Mouse (Mus musculus) left cerebral cortex, postnatal 4 days (tissue): ENCODE results near the gene Prn. TPM values are rescaled to one million over a fixed set of nuclear protein-coding genes. Genes with fewer than 3 reads are reported as not detected.

Experiments used
- DNase-seq: peaks from one replicate; pipeline ENCODE4 v3.0.0-alpha.2; 2022
- intact Hi-C: fragments of 180-260 bp; cut with DNase I; formaldehyde crosslinking; loops from one replicate; pipeline ENCODE4 v1.15.1; 2025
- total RNA-seq, 2 experiments: library from RNA; stranded (reverse); gene quantifications; 2 replicates each; pipeline ENCODE4 v1.2.3; 2021

Prn gene
- 1 to 10 TPM in 1 of 2 experiments, not detected in 1; 1.1 TPM for total RNA-seq

DNA sequence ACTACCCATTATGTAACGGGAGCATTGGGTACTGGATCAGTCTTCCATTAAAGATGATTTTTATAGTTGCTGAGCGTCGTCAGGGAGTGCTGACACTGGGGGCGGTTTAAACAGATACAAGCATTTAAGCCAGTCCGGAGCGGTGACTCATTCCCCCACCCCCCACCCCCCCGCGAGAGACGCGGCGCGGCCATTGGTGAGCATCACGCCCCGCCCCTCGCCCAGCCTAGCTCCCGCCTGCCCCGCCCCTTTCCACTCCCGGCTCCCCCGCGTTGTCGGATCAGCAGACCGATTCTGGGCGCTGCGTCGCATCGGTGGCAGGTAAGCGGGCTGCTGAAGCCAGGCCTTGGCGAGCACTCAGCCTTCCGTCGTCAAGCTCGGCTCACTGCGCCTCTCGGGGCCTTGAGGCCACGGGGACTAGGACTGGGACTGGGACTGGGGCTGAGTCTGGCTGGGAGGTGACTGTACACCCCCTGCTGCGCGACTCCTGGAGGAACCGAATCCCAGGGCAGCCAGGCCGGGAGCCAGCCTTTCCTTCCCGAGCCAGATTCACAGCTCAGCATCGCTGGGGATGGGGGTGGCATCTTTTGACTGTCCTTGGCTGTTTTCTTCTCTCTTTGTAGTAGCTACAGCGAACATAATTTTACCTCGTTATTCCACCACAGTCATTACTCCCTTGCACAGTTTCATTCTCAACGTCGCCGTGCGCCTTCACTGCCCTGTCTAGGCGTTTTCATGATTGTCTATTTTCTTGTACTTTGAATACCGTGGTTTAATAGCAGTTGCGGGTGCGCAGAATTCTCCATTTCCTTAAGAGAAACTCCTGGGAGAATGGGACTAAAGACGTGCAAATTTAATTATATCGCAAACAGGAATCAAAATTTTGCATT, at the start of gene Prn, which contains the start of gene Prnp:
Prn (plus strand) TSS at position 275 of the 890 bp plus-strand sequence.
Prnp (plus strand) TSS at position 246 of the 890 bp plus-strand sequence.
- intact Hi-C loops: no loop called here
- DNase-seq: peak; percentile 96

DNA sequence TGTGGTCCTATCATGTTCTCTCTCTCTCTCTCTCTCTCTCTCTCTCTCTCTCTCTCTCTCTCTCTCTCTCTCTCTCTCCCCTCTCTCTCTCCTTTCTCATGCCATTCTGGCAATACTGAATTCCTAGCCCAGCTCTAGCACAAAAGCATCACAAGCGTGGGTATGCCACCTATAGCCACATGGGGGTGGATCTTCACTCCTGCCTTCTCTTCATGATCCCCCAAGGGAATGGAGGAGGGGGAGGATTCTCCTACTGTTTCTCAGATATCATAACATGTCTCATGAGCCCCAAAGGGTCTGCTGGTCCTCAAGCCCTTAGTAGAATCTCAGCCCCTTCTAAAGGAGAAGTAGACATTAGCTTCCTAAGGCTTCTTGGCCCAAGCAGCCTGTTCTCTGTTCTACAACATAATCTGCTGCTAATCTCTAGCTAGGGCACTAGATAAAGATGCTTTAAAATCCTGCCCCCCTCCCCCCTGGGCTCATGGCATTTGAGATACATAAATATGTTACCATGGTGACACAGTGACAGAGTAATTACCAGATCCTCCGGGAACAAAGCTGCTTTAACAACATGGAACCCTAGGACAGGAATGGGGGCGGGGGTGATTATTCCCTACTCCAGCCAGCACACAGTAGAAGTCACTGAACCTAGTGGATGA, 47.0 kb upstream of the Prn start:
- no peak for DNase-seq
- intact Hi-C loops: no loop called here

DNA sequence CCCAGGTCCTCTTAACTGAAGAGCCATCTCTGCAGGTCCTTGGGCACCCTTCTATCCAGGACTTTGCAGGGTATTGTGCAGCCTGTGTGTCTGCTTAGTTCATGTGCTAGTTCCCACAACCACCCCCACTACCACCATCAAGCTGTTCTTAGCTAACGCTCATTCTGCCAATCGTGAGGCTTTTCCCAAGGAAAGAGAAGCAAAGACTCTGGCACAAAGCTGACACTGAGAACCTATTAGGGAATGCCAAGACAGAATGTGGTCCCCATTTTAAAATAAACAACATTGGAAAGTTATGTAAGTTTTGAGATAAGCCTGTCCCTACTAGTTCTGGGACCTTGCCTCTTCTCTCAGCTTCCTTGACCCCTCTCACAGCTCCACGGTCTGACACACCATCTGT, 46.3 kb upstream of the Prn start:
- no peak for DNase-seq

DNA sequence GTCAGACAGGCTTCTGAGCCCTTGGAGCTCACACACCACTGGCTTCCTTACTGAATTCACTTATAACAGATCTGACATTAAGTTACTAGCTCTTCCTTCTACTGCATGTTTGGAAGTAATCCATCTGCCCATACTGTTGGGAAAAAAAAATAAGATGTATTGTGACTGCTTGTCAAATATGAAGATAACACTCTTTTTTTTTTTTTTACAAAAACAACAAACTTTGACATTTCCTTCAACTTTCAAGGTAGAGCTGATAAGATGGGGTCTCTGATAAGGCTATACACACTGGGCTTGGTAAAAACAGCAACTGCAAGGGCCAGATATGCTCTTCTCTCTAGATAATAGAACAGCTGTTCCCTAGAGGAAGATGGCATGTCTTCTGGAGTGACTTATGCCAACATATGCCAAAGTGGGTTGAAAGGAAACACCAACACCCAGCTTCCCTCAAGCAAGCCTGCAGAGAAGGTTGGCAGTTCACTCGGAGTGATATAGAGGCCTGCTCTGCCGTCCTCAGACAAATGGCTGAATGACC, 45.4 kb upstream of the Prn start:
- no peak for DNase-seq
- intact Hi-C loops: no loop called here

More for the DNA sequence above, 46.3 kb upstream of the Prn start:
- intact Hi-C loops: no loop called here

DNA sequence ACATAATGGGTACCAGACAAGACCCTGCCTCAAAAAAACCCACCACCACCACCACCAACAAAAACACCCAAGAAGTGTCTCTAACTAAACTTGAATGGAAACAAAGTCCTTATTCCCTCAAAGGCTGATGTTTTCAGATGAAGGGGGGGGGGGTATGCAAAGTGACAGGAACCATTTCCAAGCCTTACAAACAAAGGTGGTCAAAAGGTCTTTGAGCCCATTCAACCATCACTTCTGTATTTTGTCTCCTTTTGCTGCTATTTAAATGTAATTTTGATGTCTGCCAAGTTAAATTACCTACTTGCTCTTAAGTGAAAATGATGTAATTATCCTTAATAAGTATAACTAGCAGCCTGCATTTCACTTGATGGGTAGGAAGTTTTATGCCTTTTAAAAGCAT, 43.1 kb upstream of the Prn start:
- intact Hi-C loops: no loop called here
- DNase-seq: no peak

DNA sequence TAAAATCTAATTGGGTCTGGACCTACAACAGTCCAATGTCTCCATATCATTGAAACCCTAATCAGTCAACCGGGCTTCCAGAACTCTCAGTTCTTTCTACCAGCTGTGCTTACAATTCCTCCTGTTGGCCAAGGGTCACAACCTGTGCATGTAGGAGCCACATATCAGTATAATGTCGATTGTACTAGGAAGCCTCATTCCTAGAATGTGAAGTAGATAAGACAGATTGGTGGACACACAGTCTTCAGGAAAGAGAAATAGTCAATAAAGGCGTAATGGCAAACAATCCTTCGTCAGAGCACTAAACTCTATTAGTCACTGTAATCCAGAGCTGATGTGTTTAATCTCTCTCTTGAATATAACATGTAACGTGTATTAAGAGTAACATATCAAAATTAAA, 40.8 kb upstream of the Prn start:
- no peak for DNase-seq
- intact Hi-C loops: no loop called here

DNA sequence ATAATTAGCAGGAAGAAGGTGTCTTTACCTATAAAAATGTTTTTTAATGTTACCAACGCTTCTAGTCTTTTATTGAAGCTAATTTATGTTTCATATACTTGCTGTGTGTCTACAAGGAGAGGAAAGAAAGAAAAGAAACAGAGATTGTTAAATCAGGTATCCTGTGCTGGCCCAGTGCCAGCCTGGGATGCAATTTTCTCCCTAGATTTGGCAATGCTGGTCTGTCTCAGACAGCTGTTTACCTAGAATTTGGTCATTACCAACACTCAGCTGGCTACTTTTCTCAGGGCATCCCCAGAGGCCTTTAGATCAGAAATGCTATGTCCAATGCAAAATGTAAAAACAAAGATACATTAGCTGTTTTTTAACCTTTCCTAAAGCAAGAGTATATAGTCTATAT, 36.4 kb upstream of the Prn start:
- DNase-seq: no peak
- intact Hi-C loops: loop anchor here (2.0 kb wide), 1 partner anchor 67 kb away; no protein-coding TSS in a partner anchor

DNA sequence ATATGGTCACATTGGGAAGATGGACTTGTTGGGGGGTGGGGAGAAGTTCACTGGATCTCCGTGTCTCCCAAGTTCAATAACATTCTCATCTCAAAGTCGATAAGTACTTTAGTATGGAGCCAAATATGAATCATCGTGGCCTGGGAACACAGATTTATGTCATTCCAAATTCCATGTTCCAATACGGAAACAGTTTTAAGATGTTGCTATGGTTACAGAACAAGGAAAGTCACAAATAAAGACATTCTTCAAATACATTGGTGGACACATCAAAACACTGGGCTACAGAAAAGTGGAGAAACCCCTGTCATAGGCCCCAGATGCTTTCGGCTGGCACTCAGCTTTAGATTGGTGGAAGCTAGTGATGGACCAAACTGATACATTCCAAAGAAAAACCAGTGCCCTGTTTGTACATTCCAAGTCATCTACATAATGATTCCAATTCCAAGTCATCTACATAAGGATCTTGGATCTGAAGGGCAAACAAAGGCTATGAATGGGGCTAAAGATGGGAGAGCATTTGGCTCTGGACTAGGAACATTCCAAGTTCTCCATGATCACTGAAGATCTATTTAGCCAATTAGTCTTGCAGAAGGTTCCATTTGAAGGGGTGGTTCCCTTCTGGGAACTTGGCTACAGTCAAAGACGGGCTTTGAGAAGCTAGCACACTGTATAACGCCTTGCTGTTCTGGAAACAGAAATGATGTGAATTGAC, 33.0 kb upstream of the Prn start:
- DNase-seq: no peak
- intact Hi-C loops: no loop called here

DNA sequence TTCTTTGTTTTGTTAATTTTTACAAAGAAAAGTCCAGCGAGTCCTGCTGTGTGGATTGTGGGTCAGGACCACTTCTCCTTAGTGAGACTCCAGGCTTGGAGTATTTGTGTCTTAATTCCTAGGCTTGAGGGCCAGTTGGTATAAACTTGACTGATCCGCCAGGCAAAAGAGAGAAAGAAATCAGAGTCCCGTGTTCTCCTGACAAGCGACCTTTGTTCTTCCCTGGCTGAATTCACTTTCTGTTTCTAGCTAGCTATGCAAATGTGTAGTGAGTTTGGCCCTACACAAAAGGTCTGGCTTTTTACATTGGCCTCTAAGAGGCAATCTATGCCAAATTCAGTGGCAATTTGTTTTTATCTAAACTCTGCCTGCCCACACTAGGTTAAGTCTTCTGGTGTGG, 28.0 kb upstream of the Prn start:
- DNase-seq: no peak
- intact Hi-C loops: no loop called here

DNA sequence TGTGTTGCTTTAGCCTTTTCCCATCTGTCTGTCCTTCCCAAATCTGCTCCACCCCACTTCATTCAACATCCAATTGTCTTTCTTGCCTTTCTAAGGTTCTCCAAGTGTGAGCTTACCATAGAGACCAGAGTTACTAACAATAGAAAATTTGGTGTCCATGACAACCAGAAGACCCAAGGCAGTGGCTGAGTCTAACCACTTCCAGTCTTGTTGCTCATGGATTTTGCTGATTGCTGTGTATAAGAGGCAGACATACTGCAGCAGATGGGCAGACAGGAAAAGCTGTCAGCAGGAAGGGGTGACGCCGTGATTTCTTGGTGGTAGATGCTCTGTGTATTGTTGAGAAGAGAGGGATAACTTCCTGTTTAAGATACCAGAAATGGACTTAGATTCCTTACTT, 26.6 kb upstream of the Prn start:
- DNase-seq: no peak
- intact Hi-C loops: no loop called here

DNA sequence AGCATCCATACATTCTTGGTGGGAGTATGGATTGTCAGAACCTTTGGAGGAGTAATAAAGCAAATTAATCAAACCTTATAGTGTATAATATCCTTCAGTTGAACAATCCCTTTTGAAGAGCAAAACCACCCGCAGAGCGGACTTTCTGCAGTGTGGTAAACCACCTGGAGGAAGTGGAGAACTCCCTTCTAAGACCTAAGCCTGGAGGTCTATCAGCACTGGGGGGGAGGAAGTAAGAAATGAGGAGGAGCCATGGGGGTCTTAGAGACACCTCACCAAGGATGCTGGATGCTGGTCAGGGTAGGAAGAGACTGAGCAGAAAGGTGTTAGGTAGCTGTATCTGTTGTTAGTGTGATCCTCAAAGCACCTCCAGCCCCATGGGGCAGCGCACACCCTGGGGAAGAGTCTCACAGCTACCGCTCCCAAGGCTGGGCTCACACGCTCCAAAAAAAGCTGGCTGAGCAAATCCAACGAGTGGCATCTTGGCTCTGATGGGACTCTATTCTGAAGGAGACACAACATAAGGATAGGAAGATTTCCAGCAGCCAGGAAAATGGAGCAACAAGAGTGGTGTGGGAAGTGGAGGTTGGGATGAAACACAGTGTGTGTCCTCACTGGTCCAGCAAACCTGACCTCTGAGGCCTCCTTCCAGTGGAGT, 23.1 kb upstream of the Prn start:
- no peak for DNase-seq
- intact Hi-C loops: no loop called here

DNA sequence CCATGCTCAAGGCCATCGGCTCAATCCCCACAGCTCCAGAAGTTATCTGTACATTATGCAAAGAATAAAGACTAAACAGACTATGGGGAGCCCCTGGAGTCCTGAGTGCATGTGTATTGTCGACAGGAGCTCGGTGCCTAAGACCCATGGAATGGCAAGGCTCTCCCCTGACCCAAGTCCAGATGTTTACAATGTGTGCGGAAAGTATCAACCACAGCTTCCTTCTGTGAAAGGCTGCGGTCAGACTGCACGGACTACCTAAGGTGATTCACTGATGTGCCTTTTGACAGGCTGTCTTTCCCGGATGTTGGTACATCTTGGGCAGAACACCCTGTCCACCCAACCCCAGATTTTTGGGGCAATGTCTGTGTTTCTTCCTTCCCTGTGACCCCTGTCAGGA, 21.5 kb upstream of the Prn start:
- no peak for DNase-seq
- intact Hi-C loops: no loop called here

DNA sequence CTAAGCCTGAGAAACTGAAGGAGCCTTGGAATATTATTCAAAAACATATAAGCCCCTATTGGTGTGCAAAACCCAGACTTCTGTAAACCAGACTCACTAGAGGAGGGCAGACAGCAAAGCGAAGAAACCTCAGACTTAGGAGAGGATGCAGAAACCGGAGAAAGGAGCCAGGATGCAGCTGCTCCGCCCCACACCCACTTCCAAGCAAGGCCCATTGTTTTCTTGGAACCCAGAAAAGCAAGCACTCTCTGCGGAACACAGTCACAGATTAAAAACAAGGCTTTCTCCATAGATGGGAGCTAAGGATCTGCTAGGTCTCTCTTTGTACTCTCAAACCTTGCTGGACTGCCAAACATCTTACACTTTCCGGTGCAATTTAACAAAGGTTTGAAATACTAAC, 17.2 kb upstream of the Prn start:
- intact Hi-C loops: loop anchor here (10.0 kb wide), 1 partner anchor 48 kb away; no protein-coding TSS in a partner anchor
- DNase-seq: no peak

DNA sequence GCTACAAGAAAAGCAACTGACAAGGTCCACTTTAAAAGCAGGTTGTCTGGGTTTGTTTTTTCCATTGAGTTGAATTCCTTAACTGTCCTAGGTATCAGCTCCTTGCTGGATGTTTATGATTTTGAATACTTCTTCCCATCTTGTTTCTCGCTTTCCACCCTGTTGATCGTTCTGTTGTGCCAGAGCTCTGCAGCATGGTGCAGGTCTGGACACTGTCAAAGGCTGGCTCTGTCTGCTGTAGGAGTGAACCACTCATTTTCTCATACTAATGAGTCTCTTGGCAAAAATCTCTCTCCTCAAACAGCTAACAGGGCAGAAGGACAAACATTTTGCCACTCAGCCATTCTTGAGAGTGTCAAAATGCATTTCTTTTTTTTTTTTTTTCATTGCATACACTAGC, 14.7 kb upstream of the Prn start:
- DNase-seq: no peak
- intact Hi-C loops: loop anchor here (10.0 kb wide), 1 partner anchor 50 kb away; no protein-coding TSS in a partner anchor

DNA sequence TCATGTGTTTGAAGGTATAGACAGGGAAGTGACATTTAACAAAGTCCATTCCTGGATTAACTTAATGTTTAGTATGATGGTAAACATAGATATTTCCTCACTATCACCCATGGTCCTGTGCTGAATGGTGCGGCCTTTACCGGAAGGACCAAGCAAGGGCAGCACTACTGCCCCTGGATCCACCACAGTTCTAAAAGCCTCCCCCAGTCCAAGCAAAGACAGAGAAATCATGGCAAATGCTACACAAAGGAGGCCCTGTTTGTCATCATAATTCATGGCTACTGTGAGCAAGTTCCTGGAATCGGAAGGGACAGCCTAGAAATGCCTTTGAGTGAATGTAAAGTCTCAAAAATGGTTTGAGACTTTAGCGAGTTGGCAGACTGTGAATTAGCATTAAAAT, 13.7 kb upstream of the Prn start:
- no peak for DNase-seq
- intact Hi-C loops: loop anchor here (10.0 kb wide), 1 partner anchor 51 kb away; no protein-coding TSS in a partner anchor

DNA sequence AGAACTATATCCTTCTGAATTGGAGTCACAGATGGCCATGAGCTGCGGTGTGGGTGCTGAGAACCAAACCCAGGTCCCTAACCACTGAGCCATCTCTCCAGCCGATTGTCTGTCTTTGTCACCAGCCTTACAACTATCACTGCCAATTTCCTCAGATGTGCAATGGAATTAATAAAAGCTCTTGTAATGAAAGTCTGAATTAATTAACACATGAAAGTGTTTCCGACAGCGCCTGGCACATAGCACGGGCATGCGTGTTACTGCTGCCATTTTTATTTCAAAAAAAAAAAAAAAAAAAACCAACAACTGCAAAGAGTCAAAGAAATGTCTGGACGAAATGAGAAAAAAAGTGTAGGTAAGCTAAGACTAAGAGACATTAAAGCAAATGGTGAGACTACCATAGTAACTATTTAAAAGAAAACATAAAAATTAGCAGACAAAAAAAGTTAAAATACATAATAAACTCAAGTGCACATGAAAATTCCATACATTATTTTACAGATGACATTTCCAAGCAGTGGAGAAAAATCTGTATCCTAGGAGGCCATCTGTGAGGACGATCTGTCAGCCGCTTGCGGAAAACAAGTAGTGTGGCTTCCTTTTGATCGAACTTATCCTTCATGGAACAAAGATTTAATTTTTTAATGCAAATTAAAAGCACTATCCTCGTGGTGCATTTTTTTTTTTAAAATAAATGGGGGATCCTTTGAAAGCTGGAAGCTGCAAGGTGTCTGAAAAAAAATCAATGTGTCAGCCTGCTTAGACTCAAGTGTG, 12.2 kb upstream of the Prn start:
- intact Hi-C loops: loop anchor here (10.0 kb wide), 1 partner anchor 53 kb away; no protein-coding TSS in a partner anchor
- no peak for DNase-seq

DNA sequence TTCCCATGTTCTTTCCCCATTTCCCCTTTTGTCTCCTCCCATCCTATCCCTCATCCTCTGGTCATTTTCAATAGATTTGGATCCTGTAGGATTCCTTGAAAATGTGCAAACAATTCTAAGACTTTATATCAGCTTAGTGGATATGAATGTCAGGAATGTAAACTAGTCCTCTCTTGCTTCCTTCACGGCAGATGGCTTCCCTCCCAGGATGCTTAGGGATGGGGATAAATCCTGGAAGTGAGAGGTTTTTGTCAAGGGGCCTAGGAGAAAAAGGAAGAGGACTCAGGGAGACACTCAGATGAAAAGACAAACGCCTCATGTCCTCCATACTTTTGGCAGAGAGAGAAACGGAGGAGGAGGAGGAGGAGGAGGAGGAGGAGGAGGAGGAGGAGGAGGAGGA, 7.3 kb upstream of the Prn start:
- intact Hi-C loops: no loop called here
- no peak for DNase-seq

DNA sequence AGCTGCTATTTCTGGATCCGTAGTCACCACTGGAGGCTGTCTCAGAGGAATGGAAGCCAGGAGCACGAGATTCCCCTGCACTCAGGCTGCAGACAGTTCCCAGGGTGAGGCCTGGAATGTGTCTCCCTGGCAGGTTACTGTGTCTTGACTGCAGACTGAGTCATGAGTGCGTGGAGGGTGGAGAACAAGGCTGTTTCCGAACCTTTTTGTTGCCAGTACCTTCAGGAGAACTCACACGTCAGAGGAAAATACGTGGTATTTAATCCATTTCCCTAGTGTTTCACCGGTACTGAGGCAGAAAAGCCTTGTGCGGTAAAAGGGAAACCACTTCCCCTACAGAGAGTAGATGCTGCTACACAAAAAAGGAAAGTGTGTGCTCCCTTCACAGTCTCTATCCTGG, 6.9 kb upstream of the Prn start:
- intact Hi-C loops: no loop called here
- no peak for DNase-seq

DNA sequence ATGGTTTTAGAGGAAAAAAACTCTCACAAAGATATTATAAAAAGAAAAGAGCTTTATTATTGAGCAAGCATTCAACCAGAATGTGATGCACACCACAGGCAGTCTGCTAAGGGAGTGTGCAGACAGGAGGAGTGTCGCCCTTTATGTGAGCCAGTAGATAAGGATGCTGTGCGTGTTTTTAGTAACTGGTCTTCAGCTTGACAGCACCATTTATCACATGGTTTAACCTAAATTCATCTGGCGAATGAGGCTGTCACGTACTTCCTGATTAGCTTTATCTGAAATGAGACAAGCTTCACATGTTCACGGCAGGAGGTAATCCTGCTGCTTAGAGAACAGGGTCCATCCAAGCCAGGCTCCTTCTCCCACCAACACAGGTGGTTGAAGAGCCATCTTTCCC, 4.7 kb upstream of the Prn start:
- intact Hi-C loops: no loop called here
- no peak for DNase-seq

DNA sequence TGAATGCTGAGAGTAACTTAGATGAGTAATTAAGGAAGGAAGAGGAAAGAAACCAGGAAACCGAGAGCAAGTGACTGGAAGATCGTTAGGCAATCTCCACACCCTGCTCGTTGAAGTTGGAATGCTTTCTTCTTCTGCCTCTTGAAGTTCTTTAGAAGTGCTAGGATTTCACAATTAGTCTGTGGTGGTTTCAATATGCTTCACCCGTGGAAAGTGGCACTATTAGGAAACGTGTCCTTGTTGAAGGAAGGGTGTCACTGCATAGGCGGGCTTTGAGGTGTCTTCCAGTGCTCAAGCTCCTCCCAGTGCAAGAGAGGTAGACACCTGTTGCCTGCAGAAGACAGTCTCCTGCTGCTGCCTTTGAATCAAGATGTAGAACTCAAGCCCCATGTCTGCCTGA, 4.0 kb upstream of the Prn start:
- intact Hi-C loops: no loop called here
- no peak for DNase-seq
